Mouse (Mus musculus) kidney, postnatal 0 days (tissue): Measurements from ENCODE around the gene Slc24a3. TPM values are rescaled to one million over a fixed set of nuclear protein-coding genes. Genes with fewer than 3 reads are reported as not detected.
A peak's percentile ranks its signal among the peaks of the same experiment; 100 is the strongest.

ENCODE experiments used
- ATAC-seq: fragments of 200-750 bp; cut with Nextera tagmentation; replicated peaks from 2 replicates; pipeline ENCODE4 v1.8.0; 2017; ENCODE audit warnings: low read depth, moderate number of reproducible peaks, moderate TSS enrichment, moderate library complexity; ENCODE audit not compliant: low FRiP score
- DNase-seq: peaks from one replicate; pipeline ENCODE4 v3.0.0-alpha.2; 2016; ENCODE audit warnings: low spot score
- H3K27ac ChIP-seq: fragments of 300-500 bp; sonication (generic); 2 replicates; pipeline ENCODE4 v1.5.1; 2014; ENCODE audit warnings: mild to moderate bottlenecking
- H3K27me3 ChIP-seq: fragments of 300-500 bp; sonication (generic); 2 replicates; pipeline ENCODE4 v1.6.1; 2014; ENCODE audit warnings: low read length, mixed read lengths; ENCODE audit not compliant: insufficient read depth
- H3K36me3 ChIP-seq: fragments of 300-500 bp; sonication (generic); 2 replicates; pipeline ENCODE4 v1.6.1; 2014; ENCODE audit warnings: low read length, mixed read lengths; ENCODE audit not compliant: insufficient read depth
- H3K4me1 ChIP-seq: fragments of 300-500 bp; sonication (generic); replicated peaks from 2 replicates; pipeline ENCODE4 v1.6.1; 2014; ENCODE audit warnings: antibody characterized with exemption, low read length, mixed read lengths; ENCODE audit not compliant: insufficient read depth
- H3K4me2 ChIP-seq: fragments of 300-500 bp; sonication (generic); 2 replicates; pipeline ENCODE4 v1.6.1; 2014; ENCODE audit warnings: mild to moderate bottlenecking, low read length, moderate library complexity, mixed read lengths
- H3K4me3 ChIP-seq: fragments of 300-500 bp; sonication (generic); replicated peaks from 2 replicates; pipeline ENCODE4 v1.5.1; 2014; ENCODE audit warnings: low read depth, low read length
- H3K9ac ChIP-seq: fragments of 300-500 bp; sonication (generic); 2 replicates; pipeline ENCODE4 v1.6.1; 2014; ENCODE audit warnings: low read depth, low read length
- H3K9me3 ChIP-seq: fragments of 300-500 bp; sonication (generic); replicated peaks from 2 replicates; pipeline ENCODE4 v1.6.1; 2016; ENCODE audit warnings: low read length, inconsistent platforms, mixed read lengths
- CTCF ChIP-seq: IDR thresholded peaks from 2 replicates; pipeline ENCODE4 v1.5.1; 2016; ENCODE audit warnings: antibody characterized with exemption, low read depth, mild to moderate bottlenecking, moderate library complexity
- WGBS: fragments of 180-500 bp; shearing (Covaris S2); extraction: QIAGEN DNeasy Blood & Tissue Kit; methylation state at CpG from one replicate; pipeline ENCODE4 v1.1.7; 2014; 5-methylcytosine and 5-hydroxymethylcytosine counted together
- polyA plus RNA-seq: library from polyadenylated mRNA; unstranded; fragments of >200 nt; fragmentation: Nextera tagmentation; extraction: Ambion mirVana; gene quantifications from 2 replicates; pipeline ENCODE4 v1.2.1, GENCODE M21; 2015

The Slc24a3 gene
- polyA plus RNA-seq, 1 experiment from 2014 or later = 2.1 TPM

DNA sequence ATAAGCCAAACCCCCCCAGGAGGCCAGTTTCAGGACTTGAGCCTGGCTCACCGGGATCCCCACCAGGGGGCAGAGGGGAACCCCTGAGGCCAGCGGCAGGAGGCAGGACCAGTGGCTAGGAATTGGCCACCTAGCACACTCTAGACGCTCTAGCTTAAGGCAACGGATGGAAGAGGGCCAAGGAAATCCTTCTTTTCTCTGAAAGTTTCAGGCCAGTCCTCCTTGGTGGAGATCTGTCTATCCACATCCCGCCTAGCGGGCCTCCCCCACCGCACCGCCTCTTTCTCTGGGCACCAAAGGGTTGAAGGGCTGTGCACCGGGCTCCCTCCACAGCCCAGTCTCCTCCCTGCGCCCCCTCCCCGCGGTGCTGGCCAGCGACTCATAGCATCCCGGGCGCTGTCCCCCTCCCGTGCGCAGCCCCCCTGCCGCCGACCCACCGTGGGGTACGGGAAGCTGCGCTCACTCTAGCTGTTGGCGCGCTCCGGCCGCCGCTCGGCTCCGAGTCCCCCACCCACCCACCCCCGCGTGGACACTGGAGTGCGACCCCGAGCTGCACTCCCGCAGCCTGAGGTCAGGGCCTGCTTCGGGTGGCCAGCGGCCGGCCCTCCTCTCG lies 397 bp upstream of the Slc24a3 start:
- peak overlapping the region; percentile 64 for H3K9ac ChIP-seq
- H3K36me3 ChIP-seq = no peaks in the 10 kb centered on the region
- peak; percentile 84 for TF ChIP-seq CTCF
- H3K4me3 ChIP-seq = peak overlapping the region; percentile 79
- H3K27me3 ChIP-seq = no peaks in the 10 kb centered on the region
- peak; percentile 90 for DNase-seq
- H3K9me3 ChIP-seq = no peaks in the 10 kb centered on the region
- peak overlapping the region; percentile 54 for H3K27ac ChIP-seq
- peak; percentile 68 for ATAC-seq
- peak overlapping the region; percentile 95 for H3K4me2 ChIP-seq
- H3K4me1 ChIP-seq = no peaks in the 10 kb centered on the region; the same call in 1 of the 2 replicates
- WGBS = under 1% methylated on average over 36 of the region's 38 CpGs

DNA sequence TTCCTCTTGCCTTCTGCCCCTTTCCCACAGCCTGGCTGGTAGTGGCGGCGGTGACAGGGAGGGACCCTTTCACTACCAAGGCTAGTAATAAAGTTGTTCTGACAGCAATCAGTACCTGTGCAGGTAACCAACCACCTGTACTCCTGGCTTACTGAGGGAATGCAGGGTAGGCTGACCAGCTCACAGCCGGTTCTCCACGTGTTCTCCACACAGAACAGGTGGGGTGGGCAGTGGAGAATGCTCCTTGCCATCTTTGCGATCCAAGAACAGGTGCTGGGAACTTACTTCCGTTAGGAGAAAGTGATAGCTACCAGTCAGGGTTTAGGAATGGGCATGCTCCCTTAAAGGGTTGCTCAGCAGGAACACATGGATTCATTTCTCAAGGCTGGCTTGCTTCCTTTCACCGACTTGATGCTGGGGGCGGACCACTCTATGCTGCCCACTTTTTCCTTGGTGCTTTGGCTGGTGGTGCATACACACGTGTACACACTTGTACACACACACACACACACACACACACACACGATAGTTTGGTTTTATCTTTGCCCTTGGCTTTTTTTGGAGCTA lies 934 bp downstream of the Slc24a3 start:
- 0 out of 2 replicates have a peak, but pooled peaks have one; percentile 1 for ATAC-seq
- H3K4me3 ChIP-seq = peak overlapping the region; percentile 79
- H3K27ac ChIP-seq = no peak overlapping the region
- no peaks in the 10 kb centered on the region for H3K27me3 ChIP-seq
- H3K9me3 ChIP-seq = no peaks in the 10 kb centered on the region
- H3K36me3 ChIP-seq = no peaks in the 10 kb centered on the region
- no peak for TF ChIP-seq CTCF
- H3K4me1 ChIP-seq = no peaks in the 10 kb centered on the region; the same call in 1 of the 2 replicates
- peak overlapping the region; percentile 64; the same call in 1 of the 2 replicates for H3K9ac ChIP-seq
- peak; percentile 10 for DNase-seq
- WGBS = 12% methylated on average over 10 of the region's 10 CpGs
- H3K4me2 ChIP-seq = peak overlapping the region; percentile 95

DNA sequence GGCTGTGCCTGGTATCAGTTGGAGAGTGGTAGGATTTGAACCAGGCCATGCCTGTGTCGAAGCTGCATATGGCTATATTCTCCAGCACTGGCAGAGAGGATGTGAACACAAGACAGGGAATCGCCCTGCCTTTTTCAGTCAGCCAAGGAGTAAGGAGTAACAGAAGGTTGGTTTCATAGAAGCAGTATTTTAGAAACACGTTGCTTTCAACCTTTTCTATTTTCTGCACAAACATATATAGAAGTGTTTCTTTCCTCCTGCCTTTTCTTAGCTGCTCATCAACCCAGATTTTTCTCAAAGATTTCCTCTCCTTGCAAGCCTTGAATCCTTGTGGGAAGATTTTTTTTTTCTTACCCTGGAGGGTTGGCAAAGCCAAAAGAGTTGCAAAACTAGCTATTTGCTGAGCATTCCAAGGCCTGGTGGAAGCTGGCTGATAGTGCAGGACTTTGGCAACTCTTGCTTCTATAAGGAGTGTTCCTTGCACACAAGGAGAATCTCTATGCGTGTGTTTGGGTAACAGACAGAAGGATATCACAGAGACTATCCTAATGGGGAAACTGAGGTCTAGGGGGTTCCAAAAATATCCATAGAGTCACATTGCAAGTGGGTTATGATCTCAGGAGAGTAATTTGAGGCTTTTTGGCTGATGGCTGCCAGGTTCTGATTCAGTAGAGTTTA lies 5.6 kb downstream of the Slc24a3 start:
- DNase-seq (no peak), ATAC-seq (no peak)
- no peaks in the 10 kb centered on the region for H3K27me3 ChIP-seq
- no peaks in the 10 kb centered on the region for H3K9me3 ChIP-seq
- no peaks in the 10 kb centered on the region; the same call in 1 of the 2 replicates for H3K4me1 ChIP-seq
- no peak overlapping the region for H3K9ac ChIP-seq
- no peaks in the 10 kb centered on the region for H3K36me3 ChIP-seq
- TF ChIP-seq CTCF = no peak
- H3K4me3 ChIP-seq = no peak overlapping the region
- no peak overlapping the region for H3K4me2 ChIP-seq
- WGBS = 87% methylated on average over 4 of the region's 4 CpGs
- no peak overlapping the region for H3K27ac ChIP-seq

DNA sequence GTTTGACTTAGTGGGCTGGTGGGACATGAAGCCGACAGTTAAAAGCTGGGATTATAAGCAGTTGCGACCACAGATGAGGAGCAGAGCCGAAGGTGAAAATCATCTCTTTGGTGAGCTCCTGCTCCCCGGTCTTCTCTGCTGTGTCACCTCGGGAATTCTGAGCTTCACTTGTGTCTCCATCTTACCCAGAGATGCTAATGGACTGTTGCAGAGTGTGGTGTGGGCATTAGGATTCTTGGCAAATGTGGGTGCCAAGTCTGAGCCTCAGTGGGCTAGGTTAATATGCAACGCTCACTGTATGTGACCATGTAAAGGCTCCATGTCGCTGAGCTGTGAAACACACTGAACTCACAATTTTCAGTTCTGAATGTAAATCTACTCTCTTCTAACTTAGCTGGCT lies 7.5 kb downstream of the Slc24a3 start:
- Histone ChIP-seq H3K27me3 (no peaks in the 10 kb centered on the region), H3K9me3 (no peaks in the 10 kb centered on the region), H3K4me1 (no peaks in the 10 kb centered on the region), H3K4me3 (no peak overlapping the region), H3K27ac (no peak overlapping the region), H3K36me3 (no peaks in the 10 kb centered on the region), H3K9ac (no peak overlapping the region), H3K4me2 (no peak overlapping the region)
- no peak for DNase-seq
- WGBS = 88% methylated on average over 7 of the region's 7 CpGs
- no peak for ATAC-seq
- TF ChIP-seq CTCF = no peak

GRCm38 (mm10) chr2:145182410-145182809 lies 14.9 kb downstream of the Slc24a3 start:
- ATAC-seq (no peak), DNase-seq (peak; percentile 14)
- H3K4me3 ChIP-seq = no peak overlapping the region
- no peak overlapping the region for H3K27ac ChIP-seq
- WGBS = 47% methylated on average over 8 of the region's 8 CpGs
- no peaks in the 10 kb centered on the region for H3K9me3 ChIP-seq
- no peaks in the 10 kb centered on the region for H3K27me3 ChIP-seq
- H3K36me3 ChIP-seq = no peaks in the 10 kb centered on the region
- H3K4me1 ChIP-seq = no peaks in the 10 kb centered on the region
- H3K4me2 ChIP-seq = no peak overlapping the region
- no peak for TF ChIP-seq CTCF
- H3K9ac ChIP-seq = no peak overlapping the region

DNA sequence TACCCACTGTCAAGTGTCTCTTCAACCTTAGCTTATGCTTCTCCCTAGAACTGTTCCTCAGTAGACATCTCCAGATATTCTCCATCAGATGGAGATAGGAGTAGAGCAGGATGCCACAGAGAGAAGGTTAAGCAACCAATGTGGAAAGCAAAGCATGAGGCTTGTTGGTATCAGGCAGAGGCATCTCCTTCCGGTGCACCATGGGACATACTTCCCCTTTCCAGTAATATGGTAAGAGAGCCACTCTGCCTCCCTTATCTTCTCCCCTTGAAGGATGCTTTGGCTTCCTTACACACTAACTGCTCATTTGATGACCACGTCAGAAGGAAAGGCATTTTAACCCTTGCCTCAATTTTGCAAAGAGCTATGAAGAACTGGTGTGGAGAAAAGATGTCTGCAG lies 21.3 kb downstream of the Slc24a3 start:
- Histone ChIP-seq H3K4me2 (no peak overlapping the region), H3K9ac (no peak overlapping the region), H3K4me3 (no peak overlapping the region), H3K27me3 (no peaks in the 10 kb centered on the region), H3K27ac (no peak overlapping the region), H3K36me3 (no peaks in the 10 kb centered on the region), H3K4me1 (no peaks in the 10 kb centered on the region), H3K9me3 (no peaks in the 10 kb centered on the region)
- no peak for TF ChIP-seq CTCF
- ATAC-seq (no peak), DNase-seq (no peak)
- WGBS = 74% methylated on average over 2 of the region's 2 CpGs
